Mouse (Mus musculus): ENCODE results near the gene D630003M21Rik. TPM values are rescaled to one million over a fixed set of nuclear protein-coding genes. Genes with fewer than 3 reads are reported as not detected.

The D630003M21Rik gene
- polyA plus RNA-seq, 1 experiment = 0.35 TPM

DNA sequence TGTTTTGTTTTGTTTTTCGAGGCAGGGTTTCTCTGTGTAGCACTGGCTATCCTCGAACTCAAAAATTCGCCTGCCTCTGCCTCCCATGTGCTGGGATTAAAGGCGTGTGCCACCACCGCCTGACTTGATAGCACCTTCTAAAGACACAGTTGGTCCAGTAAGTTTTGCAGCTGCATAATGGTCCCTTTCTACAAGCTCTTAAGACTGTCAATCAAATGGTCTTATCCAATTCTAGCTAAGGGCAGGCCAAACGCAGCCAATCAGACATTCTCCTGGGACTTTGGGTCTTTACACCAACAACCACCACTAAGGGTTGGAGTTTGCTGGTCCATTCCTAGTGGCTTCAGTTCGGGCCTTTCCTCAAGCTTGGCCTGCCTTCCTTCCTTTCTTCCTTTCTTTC lies 73.9 kb downstream of the D630003M21Rik start:
- TF ChIP-seq CTCF (IDR thresholded peaks at IDR 0.05; ENCODE audit: control insufficient read depth, insufficient read depth, low read length) = no peak
- no peak overlapping the region for H3K27ac ChIP-seq (ENCODE audit: control insufficient read depth, insufficient read depth, low read depth, low read length, poor library complexity)
- no peak overlapping the region for H3K4me3 ChIP-seq (replicated peaks; ENCODE audit: control insufficient read depth, low read depth, low read length)
- H3K4me1 ChIP-seq (ENCODE audit: control insufficient read depth, insufficient read depth, low read length) = peaks cover 6% of the 10 kb centered on the region; the same call in 1 of the 2 replicates
- 80% methylated on average over 7 of the region's 7 CpGs for WGBS

DNA sequence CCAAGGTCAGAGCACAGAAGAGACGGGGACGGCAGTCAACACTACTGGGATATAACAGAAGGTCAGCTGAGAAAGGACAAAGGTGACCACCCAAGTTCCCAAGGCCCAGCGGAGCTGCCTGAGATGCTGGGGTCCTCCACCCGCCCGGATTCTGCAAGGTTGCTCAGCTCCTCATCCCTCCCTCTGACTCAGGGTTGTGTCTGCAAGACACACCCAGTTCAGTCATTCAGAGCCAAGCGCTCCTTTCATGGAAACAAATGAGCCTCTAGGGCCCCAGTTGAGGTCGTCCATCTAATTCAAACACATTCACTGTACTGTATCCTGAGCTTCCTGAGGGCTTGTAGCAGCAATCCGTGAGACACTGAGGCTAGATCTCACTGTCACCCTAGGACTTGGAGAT lies 74.4 kb downstream of the D630003M21Rik start:
- no peak for TF ChIP-seq POLR2A (IDR thresholded peaks at IDR 0.05; ENCODE audit: borderline replicate concordance, control insufficient read depth, low read depth, low read length)
- TF ChIP-seq CTCF (IDR thresholded peaks at IDR 0.05; ENCODE audit: control insufficient read depth, insufficient read depth, low read length) = no peak
- Histone ChIP-seq H3K4me3 (replicated peaks; ENCODE audit: control insufficient read depth, low read depth, low read length) (no peak overlapping the region), H3K27ac (ENCODE audit: control insufficient read depth, insufficient read depth, low read depth, low read length, poor library complexity) (no peak overlapping the region), H3K4me1 (ENCODE audit: control insufficient read depth, insufficient read depth, low read length) (peaks cover 4% of the 10 kb centered on the region; the same call in 1 of the 2 replicates)
- WGBS = 85% methylated on average over 8 of the region's 8 CpGs

DNA sequence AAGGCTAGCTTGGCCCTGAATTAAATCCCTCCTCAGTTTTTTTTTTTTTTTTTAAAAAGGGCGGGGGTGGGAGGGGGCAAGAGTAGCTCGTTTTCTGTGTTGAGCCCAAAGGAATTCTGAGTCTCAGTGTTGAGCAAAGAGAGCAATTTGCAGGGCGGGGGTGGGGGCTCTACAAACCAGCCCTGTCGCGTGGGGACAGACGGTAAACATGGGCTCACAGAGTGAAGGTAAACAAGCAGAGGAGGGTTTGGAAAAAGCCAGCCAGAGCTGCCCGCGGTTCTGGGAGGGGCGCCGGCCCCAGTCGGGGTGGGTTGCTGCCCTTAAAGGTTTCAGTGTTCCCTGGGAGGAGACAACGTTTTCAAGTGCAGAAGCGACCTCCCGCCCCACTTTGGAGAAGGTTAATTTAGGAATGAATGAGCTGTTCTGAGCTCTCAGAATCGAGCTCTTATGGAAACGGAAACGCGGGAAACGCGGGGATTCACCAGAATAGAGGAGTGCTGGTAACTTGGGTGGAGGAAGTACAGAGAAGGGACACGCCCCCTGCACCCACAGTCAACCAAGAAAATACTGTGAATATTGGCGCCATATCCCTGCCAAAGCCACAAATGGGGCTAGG lies 75.2 kb downstream of the D630003M21Rik start:
- peak overlapping the region; percentile 54 for H3K4me3 ChIP-seq (replicated peaks; ENCODE audit: control insufficient read depth, low read depth, low read length)
- H3K27ac ChIP-seq (ENCODE audit: control insufficient read depth, insufficient read depth, low read depth, low read length, poor library complexity) = no peak overlapping the region
- peaks cover 4% of the 10 kb centered on the region; the same call in 1 of the 2 replicates for H3K4me1 ChIP-seq (ENCODE audit: control insufficient read depth, insufficient read depth, low read length)
- TF ChIP-seq POLR2A (IDR thresholded peaks at IDR 0.05; ENCODE audit: borderline replicate concordance, control insufficient read depth, low read depth, low read length) = no peak
- TF ChIP-seq CTCF (IDR thresholded peaks at IDR 0.05; ENCODE audit: control insufficient read depth, insufficient read depth, low read length) = no peak
- under 1% methylated on average over 22 of the region's 22 CpGs for WGBS

DNA sequence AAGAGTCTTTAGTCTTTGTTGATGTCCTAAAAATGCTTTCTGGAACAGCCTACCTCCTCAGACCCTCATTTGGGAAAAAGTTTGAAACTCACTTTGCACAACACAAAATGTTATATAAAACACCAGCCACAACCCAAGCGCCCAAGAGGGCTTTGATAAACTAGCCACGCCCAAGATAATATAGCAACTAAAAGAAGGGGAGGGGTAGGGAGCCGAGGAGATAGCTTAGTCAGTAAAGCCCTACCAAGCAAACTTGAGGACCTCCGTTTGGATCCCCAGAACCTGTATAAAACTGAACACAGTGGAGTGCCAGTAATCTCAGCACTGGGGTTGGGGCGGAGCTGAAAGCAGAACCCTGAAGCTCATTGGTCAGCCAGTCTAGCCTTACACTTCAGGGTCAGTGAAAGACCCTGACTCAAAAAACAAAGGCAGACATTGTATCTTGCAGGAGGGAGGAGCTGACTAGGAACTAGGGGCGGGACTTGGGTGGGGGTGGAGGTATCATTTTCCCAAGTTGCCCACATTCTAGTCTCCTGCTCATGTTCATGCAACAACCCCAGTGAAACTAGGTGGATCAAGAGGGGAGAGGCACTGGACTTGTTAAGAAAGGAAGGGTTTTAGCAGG lies 76.2 kb downstream of the D630003M21Rik start:
- TF ChIP-seq CTCF (IDR thresholded peaks at IDR 0.05; ENCODE audit: control insufficient read depth, insufficient read depth, low read length) = no peak
- TF ChIP-seq POLR2A (IDR thresholded peaks at IDR 0.05; ENCODE audit: borderline replicate concordance, control insufficient read depth, low read depth, low read length) = no peak
- Histone ChIP-seq H3K4me3 (replicated peaks; ENCODE audit: control insufficient read depth, low read depth, low read length) (no peak overlapping the region), H3K27ac (ENCODE audit: control insufficient read depth, insufficient read depth, low read depth, low read length, poor library complexity) (no peak overlapping the region), H3K4me1 (ENCODE audit: control insufficient read depth, insufficient read depth, low read length) (peaks cover 4% of the 10 kb centered on the region; the same call in 1 of the 2 replicates)
- 51% methylated on average over 6 of the region's 6 CpGs for WGBS

DNA sequence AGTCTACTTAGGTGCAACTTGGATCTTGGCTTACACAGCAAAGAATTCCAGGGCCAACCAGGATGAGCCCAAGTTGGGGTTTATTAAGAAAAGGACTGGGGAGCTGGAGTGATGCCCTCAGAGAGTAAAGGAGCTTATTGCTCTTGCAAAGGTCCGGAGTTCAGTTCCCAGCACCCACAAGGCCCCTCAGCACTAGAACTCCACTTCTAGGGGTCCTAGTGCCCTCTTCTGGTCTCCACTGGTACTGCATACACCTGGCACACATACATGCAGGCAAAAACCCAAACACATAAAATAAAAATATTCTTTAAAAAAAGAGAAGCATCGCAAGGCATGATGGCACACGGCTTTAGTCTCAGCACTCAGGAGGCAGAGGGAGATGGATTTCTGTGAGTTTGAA lies 77.9 kb downstream of the D630003M21Rik start:
- Histone ChIP-seq H3K4me1 (ENCODE audit: control insufficient read depth, insufficient read depth, low read length) (peaks cover 4% of the 10 kb centered on the region; the same call in 1 of the 2 replicates), H3K4me3 (replicated peaks; ENCODE audit: control insufficient read depth, low read depth, low read length) (no peak overlapping the region), H3K27ac (ENCODE audit: control insufficient read depth, insufficient read depth, low read depth, low read length, poor library complexity) (no peak overlapping the region)
- TF ChIP-seq CTCF (IDR thresholded peaks at IDR 0.05; ENCODE audit: control insufficient read depth, insufficient read depth, low read length) (no peak), POLR2A (IDR thresholded peaks at IDR 0.05; ENCODE audit: borderline replicate concordance, control insufficient read depth, low read depth, low read length) (no peak)
- WGBS = 92% methylated on average over 3 of the region's 3 CpGs

DNA sequence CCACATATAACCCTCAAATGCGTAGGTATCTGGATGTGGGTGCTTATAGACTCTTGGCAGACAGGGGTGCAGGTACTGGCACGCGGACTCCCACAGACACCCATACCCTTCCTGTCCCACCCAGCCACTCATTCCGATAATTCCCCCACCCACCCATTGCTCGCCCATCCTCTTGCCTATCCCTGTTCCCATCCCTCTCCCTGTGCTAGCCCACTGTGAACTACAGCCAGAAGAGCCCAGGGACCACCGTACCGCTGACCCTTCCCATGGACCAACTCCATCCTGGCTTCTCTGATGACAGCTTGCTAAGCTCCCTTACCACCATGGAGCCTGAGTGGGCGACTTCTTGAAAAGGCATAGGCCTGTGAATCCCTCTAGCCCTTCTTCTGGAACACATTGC lies 82.1 kb downstream of the D630003M21Rik start:
- peaks cover 1% of the 10 kb centered on the region; the same call in 1 of the 2 replicates for H3K4me1 ChIP-seq (ENCODE audit: control insufficient read depth, insufficient read depth, low read length)
- no peak overlapping the region for H3K4me3 ChIP-seq (replicated peaks; ENCODE audit: control insufficient read depth, low read depth, low read length)
- WGBS = 88% methylated on average over 8 of the region's 8 CpGs

DNA sequence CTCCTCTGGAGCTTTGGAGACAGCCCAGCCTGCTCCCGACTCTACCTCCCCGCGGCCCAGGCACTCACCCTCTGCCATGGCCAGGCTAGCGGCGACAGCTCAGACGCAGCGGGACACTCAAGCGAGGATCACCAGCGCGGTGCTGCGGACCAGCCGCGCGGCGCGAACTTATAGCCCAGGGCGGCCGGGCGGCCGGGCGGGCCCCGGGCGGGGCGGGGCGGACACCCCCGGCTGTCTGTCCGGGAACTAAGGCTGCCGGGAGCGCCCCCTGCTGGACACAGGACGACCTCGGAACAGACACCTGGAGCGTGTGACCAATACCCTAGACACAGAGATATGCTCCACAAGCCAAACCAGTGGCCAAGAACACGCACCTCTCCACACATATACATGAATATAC lies 82.8 kb downstream of the D630003M21Rik start, which contains the start of gene Tgm2:
Gene Tgm2 (minus strand): TSS at position 214 of the 400 bp plus-strand sequence.
- Histone ChIP-seq H3K27ac (ENCODE audit: control insufficient read depth, insufficient read depth, low read depth, low read length, poor library complexity) (peak within 1 kb of the TSS; percentile 71), H3K4me3 (replicated peaks; ENCODE audit: control insufficient read depth, low read depth, low read length) (peak within 1 kb of the TSS; percentile 81), H3K4me1 (ENCODE audit: control insufficient read depth, insufficient read depth, low read length) (peaks cover 4% of the 10 kb centered on the region; the same call in 1 of the 2 replicates)
- TF ChIP-seq CTCF (IDR thresholded peaks at IDR 0.05; ENCODE audit: control insufficient read depth, insufficient read depth, low read length) (peak; percentile 73), POLR2A (IDR thresholded peaks at IDR 0.05; ENCODE audit: borderline replicate concordance, control insufficient read depth, low read depth, low read length) (peak; percentile 62; the same call in 1 of the 2 replicates)
- under 1% methylated on average over 33 of the region's 33 CpGs for WGBS

More for the DNA sequence above, 82.1 kb downstream of the D630003M21Rik start:
- no peak for TF ChIP-seq CTCF (IDR thresholded peaks at IDR 0.05; ENCODE audit: control insufficient read depth, insufficient read depth, low read length)
- no peak for TF ChIP-seq POLR2A (IDR thresholded peaks at IDR 0.05; ENCODE audit: borderline replicate concordance, control insufficient read depth, low read depth, low read length)
- no peak overlapping the region for H3K27ac ChIP-seq (ENCODE audit: control insufficient read depth, insufficient read depth, low read depth, low read length, poor library complexity)

DNA sequence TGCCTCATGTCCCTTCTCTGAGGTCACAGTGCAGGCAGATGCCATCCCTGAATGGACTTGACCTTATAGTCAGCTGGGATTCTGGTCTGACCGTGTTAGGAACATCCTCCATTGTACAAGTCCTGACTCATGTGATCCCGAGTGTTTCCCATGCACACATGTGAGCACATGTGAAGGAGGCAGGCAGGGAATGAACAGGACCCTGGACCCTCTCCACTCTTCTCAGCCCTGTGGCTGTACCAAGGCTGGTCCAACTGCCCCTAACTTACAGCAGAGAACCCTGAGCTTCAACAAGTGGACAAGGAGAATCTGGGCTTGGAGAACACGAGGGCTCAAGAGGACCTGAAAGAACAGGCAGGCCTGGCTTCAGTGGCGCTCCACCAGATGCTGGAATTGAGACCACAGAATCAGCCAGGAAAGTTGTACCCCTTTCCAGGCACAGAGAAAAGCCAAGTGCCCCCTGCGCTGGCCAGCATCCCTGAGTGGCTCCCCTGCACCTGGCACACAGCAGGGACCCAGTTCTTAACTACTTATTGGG lies 83.4 kb downstream of the D630003M21Rik start:
- WGBS = 79% methylated on average over 5 of the region's 5 CpGs
- H3K27ac ChIP-seq (ENCODE audit: control insufficient read depth, insufficient read depth, low read depth, low read length, poor library complexity) = no peak overlapping the region
- H3K4me1 ChIP-seq (ENCODE audit: control insufficient read depth, insufficient read depth, low read length) = peaks cover 6% of the 10 kb centered on the region; the same call in 1 of the 2 replicates
- TF ChIP-seq CTCF (IDR thresholded peaks at IDR 0.05; ENCODE audit: control insufficient read depth, insufficient read depth, low read length) (no peak), POLR2A (IDR thresholded peaks at IDR 0.05; ENCODE audit: borderline replicate concordance, control insufficient read depth, low read depth, low read length) (no peak)
- H3K4me3 ChIP-seq (replicated peaks; ENCODE audit: control insufficient read depth, low read depth, low read length) = peak overlapping the region; percentile 81

Data from bone marrow, adult 2 months (tissue).